Mouse (Mus musculus): ENCODE data around the gene Vasn. TPM values are rescaled to one million over a fixed set of nuclear protein-coding genes. Genes with fewer than 3 reads are reported as not detected.
A peak's percentile ranks its signal among the peaks of the same experiment; 100 is the strongest.

The Vasn gene
- polyA plus RNA-seq, 1 experiment from 2014 or later = 30.4 TPM

DNA sequence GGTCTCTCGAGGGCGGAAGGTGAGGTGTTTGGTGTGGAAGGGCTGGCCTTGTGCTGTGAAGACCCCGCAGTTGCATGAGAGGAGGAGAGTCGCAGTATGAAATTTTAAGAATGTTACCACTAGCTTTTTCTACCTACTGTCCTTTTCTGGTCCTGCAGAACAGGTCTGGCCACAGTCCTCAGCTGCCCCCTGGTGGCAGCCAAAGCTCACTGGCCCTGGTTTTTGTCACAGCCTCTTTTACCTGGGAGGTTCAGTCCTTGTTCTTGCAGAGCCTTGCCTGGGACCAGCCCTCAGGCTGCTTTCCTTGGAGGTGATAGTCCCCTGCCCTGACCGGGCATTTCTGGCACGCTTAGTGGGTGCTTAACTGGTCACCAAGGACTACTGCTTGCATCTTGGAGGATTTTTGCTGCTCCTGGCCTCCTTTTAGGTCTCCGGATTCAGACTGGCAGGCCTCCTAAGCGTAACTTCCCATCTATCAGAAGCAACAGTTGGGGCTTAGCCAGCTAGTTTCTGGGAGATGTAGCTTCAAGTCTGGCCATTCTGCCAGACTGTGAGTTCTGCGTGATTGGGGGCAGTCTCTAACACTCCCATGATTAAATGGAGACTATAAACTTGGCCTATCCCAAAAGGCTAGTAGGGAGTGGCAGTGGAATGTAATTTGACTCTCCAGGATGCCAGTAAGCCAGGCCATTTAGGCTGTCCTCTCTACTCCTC, 31.8 kb upstream of the Vasn start:
- Histone ChIP-seq H3K36me3 (peaks cover 47% of the 10 kb centered on the region), H3K9me3 (no peaks in the 10 kb centered on the region), H3K4me1 (replicated peaks) (peaks cover 58% of the 10 kb centered on the region), H3K27me3 (no peaks in the 10 kb centered on the region), H3K4me2 (peak overlapping the region; percentile 27; the same call in 1 of the 2 replicates), H3K27ac (peak overlapping the region; percentile 70), H3K4me3 (replicated peaks) (no peak overlapping the region), H3K9ac (replicated peaks) (peak overlapping the region; percentile 42)
- 37% methylated on average over 9 of the region's 9 CpGs for WGBS
- ATAC-seq (ENCODE audit: insufficient number of reproducible peaks, insufficient read depth, low FRiP score, low TSS enrichment, low read depth) = 0 out of 2 replicates have a peak, but pooled peaks have one; percentile 9

DNA sequence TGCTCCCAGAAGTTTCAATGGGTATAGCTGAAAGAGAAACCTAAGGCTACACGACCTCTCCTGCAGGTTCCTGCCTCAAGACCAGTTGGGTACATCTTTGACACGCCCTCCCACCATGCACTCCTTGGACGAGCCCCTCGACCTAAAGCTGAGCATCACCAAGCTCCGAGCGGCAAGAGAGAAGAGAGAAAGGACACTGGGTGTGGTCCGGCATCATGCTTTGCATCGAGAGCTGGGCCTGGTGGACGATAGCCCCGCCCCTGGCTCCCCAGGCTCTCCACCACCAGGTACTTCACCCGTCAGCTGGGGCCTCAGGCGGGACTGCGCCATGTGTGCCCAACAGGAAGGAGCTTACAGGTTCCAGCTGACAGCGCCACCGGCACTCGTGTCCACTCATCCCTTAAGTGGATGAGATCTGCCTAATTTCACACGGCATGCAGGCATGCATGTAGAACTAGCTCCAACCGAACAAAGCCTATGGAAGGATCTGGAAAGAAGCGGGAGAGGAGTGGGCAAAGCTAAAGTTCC, 31.1 kb upstream of the Vasn start:
- Histone ChIP-seq H3K9me3 (no peaks in the 10 kb centered on the region), H3K36me3 (peaks cover 53% of the 10 kb centered on the region), H3K4me3 (replicated peaks) (no peak overlapping the region; the same call in 1 of the 2 replicates), H3K27ac (peak overlapping the region; percentile 64; the same call in 1 of the 2 replicates), H3K4me2 (peak overlapping the region; percentile 27; the same call in 1 of the 2 replicates), H3K4me1 (replicated peaks) (peaks cover 52% of the 10 kb centered on the region), H3K9ac (replicated peaks) (no peak overlapping the region), H3K27me3 (no peaks in the 10 kb centered on the region)
- ATAC-seq (ENCODE audit: insufficient number of reproducible peaks, insufficient read depth, low FRiP score, low TSS enrichment, low read depth) = no peak
- 81% methylated on average over 19 of the region's 19 CpGs for WGBS

DNA sequence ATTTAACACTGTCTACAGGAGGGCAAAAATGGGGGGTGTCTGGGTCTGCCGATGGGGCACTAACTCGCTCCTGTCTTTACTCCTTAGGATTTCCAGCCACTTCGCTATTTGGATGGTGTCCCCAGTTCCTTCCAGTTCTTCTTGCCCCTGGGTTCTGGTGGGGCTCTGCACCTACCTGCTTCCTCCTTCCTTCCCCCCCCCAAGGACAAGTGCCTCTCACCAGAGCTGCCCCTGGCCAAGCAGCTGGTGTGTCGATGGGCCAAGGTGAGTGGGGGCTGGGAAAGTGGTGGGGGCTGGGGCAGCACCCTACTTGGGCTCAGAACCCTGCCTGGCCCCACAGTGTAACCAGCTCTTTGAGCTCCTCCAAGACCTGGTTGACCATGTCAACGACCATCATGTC, 28.5 kb upstream of the Vasn start:
- H3K27me3 ChIP-seq = no peaks in the 10 kb centered on the region
- H3K4me2 ChIP-seq = no peak overlapping the region
- H3K4me3 ChIP-seq (replicated peaks) = no peak overlapping the region
- H3K9me3 ChIP-seq = no peaks in the 10 kb centered on the region
- H3K36me3 ChIP-seq = peaks cover 79% of the 10 kb centered on the region
- ATAC-seq (ENCODE audit: insufficient number of reproducible peaks, insufficient read depth, low FRiP score, low TSS enrichment, low read depth) = no peak
- 94% methylated on average over 5 of the region's 5 CpGs for WGBS
- H3K9ac ChIP-seq (replicated peaks) = no peak overlapping the region
- H3K27ac ChIP-seq = no peak overlapping the region
- H3K4me1 ChIP-seq (replicated peaks) = peaks cover 26% of the 10 kb centered on the region

DNA sequence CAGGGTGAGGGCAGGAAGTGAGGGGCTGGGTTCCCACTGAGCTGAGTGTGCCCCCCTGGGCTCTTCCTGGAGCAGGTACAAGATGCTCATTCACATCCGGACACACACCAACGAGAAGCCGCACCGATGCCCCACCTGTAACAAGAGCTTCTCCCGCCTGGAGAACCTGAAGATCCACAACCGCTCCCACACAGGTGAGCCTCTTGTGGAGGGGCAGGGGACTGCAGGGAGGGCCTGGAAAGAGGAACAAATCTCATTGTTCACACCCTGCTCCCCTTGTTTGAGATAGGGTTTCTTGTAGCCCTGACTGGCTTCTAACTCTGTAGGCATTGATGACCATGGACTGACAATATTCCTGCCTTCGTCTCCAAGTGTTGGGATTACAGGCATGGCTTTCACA, 28.1 kb upstream of the Vasn start:
- Histone ChIP-seq H3K4me1 (replicated peaks) (peaks cover 21% of the 10 kb centered on the region), H3K36me3 (peaks cover 83% of the 10 kb centered on the region), H3K27me3 (no peaks in the 10 kb centered on the region), H3K9me3 (no peaks in the 10 kb centered on the region), H3K9ac (replicated peaks) (no peak overlapping the region), H3K27ac (no peak overlapping the region), H3K4me3 (replicated peaks) (no peak overlapping the region), H3K4me2 (no peak overlapping the region)
- 94% methylated on average over 7 of the region's 7 CpGs for WGBS
- ATAC-seq (ENCODE audit: insufficient number of reproducible peaks, insufficient read depth, low FRiP score, low TSS enrichment, low read depth) = no peak

DNA sequence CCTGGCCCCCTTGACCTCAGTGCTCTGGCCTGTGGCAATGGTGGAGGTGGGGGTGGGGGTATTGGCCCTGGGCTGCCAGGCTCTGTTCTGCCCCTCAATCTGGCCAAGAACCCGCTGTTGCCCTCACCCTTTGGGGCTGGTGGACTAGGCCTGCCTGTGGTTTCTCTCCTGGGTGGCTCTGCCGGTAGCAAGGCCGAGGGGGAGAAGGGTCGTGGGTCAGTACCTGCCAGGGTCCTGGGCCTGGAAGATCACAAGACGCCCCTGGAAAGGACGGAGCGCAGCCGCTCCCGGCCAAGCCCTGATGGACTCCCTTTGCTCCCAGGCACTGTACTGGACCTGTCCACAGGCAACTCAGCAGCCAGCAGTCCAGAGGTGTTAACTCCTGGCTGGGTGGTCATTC, 26.0 kb upstream of the Vasn start:
- H3K9ac ChIP-seq (replicated peaks) = no peak overlapping the region
- peaks cover 98% of the 10 kb centered on the region for H3K36me3 ChIP-seq
- no peak overlapping the region for H3K4me2 ChIP-seq
- WGBS = 90% methylated on average over 9 of the region's 9 CpGs
- ATAC-seq (ENCODE audit: insufficient number of reproducible peaks, insufficient read depth, low FRiP score, low TSS enrichment, low read depth) = no peak
- H3K4me1 ChIP-seq (replicated peaks) = peaks cover 1% of the 10 kb centered on the region; the same call in 1 of the 2 replicates
- H3K9me3 ChIP-seq = no peaks in the 10 kb centered on the region
- H3K4me3 ChIP-seq (replicated peaks) = no peak overlapping the region
- H3K27me3 ChIP-seq = no peaks in the 10 kb centered on the region
- no peak overlapping the region for H3K27ac ChIP-seq

DNA sequence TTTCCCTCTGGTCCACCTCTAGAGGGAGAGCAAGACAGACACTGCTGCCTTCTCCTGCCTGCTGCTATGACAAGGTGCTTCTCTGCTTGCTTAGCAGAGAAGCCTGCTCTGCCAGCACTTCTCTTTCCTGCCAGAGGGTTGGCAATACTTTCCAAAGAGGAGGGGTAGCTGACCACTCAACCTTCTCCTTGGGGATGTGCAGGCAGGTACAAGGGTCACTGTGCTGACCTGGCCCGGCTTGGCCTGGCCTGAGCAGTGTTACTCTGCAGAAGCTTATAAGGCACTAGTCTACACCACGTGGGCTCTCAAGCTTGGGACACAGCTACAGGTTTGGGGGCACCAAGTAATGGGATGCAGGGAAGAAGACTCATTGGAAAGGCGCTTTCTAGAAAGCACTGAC, 25.1 kb upstream of the Vasn start:
- Histone ChIP-seq H3K27ac (0 out of 2 replicates have a peak overlapping the region, but pooled peaks have one; percentile 5), H3K4me3 (replicated peaks) (no peak overlapping the region), H3K27me3 (no peaks in the 10 kb centered on the region), H3K4me1 (replicated peaks) (no peaks in the 10 kb centered on the region), H3K9ac (replicated peaks) (no peak overlapping the region), H3K4me2 (no peak overlapping the region), H3K9me3 (no peaks in the 10 kb centered on the region), H3K36me3 (peaks cover 97% of the 10 kb centered on the region)
- ATAC-seq (ENCODE audit: insufficient number of reproducible peaks, insufficient read depth, low FRiP score, low TSS enrichment, low read depth) = no peak
- whole genome bisulfite sequencing = 96% methylated on average over 3 of the region's 3 CpGs

DNA sequence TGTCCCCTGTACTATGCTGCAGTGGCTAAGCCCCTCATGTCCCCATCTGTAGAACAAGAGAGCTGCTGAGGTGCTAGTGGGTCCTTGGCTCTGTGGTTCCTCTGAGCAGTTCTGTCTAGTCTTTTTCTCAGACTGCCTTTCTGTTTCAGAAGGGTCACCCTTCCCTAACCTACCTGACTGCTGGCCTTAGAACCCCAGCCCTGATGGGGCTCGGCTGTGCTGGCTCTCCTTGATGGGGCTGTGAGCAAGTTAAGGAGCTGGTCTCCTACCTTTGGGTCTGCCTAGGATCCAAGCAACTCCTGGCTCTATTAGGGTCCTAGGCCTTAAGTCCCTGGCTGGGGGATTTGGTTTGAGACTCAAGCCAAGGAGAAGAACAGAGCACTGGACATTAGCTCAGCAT, 24.4 kb upstream of the Vasn start:
- Histone ChIP-seq H3K27me3 (no peaks in the 10 kb centered on the region), H3K36me3 (peaks cover 94% of the 10 kb centered on the region), H3K4me1 (replicated peaks) (no peaks in the 10 kb centered on the region), H3K4me2 (no peak overlapping the region), H3K9me3 (no peaks in the 10 kb centered on the region), H3K4me3 (replicated peaks) (no peak overlapping the region), H3K9ac (replicated peaks) (no peak overlapping the region), H3K27ac (no peak overlapping the region)
- 92% methylated on average over 1 of the region's 1 CpGs for WGBS
- ATAC-seq (ENCODE audit: insufficient number of reproducible peaks, insufficient read depth, low FRiP score, low TSS enrichment, low read depth) = no peak

DNA sequence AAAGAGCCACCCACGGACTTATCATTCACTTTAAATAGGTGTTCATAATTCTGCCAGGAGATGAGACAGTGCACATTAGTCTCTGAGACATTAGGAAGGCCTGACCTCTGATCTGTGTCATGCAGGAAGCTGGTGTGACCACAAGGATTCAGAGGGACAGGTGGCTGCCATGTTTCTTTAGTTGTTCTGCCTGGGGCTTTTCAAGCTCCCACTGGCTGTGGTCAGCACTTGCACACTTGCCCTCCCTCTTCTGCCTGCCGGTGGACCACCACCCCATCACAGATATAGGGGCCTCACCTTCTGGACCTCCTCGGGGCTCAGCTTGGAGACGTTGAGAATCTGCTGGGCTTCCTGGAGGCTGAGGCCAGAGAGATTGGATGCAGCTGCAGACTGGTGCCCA, 22.9 kb upstream of the Vasn start:
- H3K36me3 ChIP-seq = peaks cover 85% of the 10 kb centered on the region
- H3K9me3 ChIP-seq = no peaks in the 10 kb centered on the region
- 75% methylated on average over 4 of the region's 4 CpGs for WGBS
- no peak overlapping the region for H3K4me3 ChIP-seq (replicated peaks)
- H3K9ac ChIP-seq (replicated peaks) = no peak overlapping the region
- no peak overlapping the region for H3K27ac ChIP-seq
- H3K4me2 ChIP-seq = no peak overlapping the region
- ATAC-seq (ENCODE audit: insufficient number of reproducible peaks, insufficient read depth, low FRiP score, low TSS enrichment, low read depth) = no peak
- H3K27me3 ChIP-seq = no peaks in the 10 kb centered on the region
- H3K4me1 ChIP-seq (replicated peaks) = no peaks in the 10 kb centered on the region; the same call in 1 of the 2 replicates

DNA sequence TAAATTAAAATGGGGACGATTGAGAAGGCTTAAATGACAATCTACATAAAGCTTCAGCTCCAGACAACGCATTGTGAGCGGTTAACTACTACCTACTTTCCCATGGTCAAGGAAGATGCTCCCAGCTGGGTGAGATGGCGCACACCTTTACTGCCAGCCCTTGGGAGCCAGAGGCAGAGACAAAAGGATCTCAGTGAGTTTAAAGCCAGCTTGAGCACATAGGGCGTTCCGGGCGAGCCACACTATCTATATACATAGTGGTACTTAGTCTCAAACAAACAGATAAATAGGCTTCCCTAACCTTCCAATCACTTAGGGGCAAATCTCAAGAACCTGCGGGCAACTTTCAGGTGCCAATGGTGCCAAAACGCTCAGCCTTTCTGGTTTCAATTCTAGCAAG, 15.7 kb upstream of the Vasn start:
- 17% methylated on average over 9 of the region's 9 CpGs for WGBS
- no peak for ATAC-seq (ENCODE audit: insufficient number of reproducible peaks, insufficient read depth, low FRiP score, low TSS enrichment, low read depth)

DNA sequence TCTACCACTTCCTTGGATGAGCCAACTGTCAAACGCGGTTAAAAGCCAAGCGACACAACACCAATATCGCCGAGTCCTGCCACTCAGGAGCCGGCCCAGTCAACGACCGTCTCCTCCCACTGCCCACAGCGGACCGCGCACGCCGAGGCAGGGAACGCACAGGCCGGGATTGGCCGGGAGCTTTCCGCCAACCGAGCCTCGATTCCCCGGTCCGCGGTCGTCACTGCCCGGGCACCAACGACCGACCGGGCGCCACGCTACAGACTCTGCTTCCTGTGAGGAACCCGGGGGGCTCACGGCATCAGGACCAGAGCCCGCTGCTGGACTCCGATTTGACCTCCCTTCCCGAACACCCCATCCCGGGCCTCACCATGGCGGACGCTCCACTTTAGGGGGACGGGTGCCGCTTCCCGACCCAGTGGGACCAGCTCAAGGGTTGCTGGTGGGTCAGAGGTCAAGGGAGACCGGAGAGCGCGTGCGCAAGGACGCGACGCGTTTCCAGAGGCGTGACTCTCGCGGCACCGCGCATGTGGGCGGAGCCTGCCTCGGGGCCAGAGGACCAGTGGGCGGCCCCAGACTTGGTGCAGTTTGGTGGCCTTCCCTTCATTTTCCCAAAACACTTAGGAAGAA, 15.1 kb upstream of the Vasn start, which contains the start of gene Pam16:
Gene Pam16, minus strand, starts transcription at position 508 of the 630 bp plus-strand sequence.
- H3K27me3 ChIP-seq = no peaks in the 10 kb centered on the region
- peak within 1 kb of the TSS; percentile 78 for H3K4me3 ChIP-seq (replicated peaks)
- H3K4me1 ChIP-seq (replicated peaks) = peaks cover 19% of the 10 kb centered on the region
- peaks cover 38% of the 10 kb centered on the region for H3K36me3 ChIP-seq
- H3K4me2 ChIP-seq = peak within 1 kb of the TSS; percentile 78
- under 1% methylated on average over 56 of the region's 56 CpGs for WGBS
- H3K9ac ChIP-seq (replicated peaks) = peak within 1 kb of the TSS; percentile 86
- ATAC-seq (ENCODE audit: insufficient number of reproducible peaks, insufficient read depth, low FRiP score, low TSS enrichment, low read depth) = peak; percentile 76
- H3K27ac ChIP-seq = peak within 1 kb of the TSS; percentile 88
- H3K9me3 ChIP-seq = no peaks in the 10 kb centered on the region

More for the DNA sequence above, 15.7 kb upstream of the Vasn start:
- Histone ChIP-seq H3K4me3 (replicated peaks) (peak overlapping the region; percentile 78), H3K4me1 (replicated peaks) (peaks cover 19% of the 10 kb centered on the region), H3K4me2 (peak overlapping the region; percentile 78), H3K9me3 (no peaks in the 10 kb centered on the region), H3K27ac (peak overlapping the region; percentile 88), H3K36me3 (peaks cover 41% of the 10 kb centered on the region), H3K27me3 (no peaks in the 10 kb centered on the region), H3K9ac (replicated peaks) (peak overlapping the region; percentile 86)

DNA sequence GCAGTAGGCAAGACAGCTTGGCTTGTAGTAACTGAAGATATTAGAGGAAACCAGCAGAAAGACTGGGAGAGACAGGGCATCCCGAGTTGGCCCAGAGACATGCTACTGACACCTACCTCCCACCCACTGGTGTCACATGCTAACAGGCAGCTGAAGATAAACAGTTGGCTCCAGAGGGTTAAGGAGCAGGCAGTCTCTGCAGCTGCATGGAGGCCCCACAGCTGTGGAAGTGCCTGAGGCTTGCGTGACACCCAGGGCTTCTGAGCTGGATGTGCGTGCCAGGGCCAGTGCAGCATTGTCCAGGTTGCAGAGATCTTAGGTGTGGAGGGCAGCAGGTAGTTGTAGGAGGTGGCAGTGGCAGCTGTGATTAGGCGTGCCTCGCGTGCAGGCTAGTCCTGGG, 12.6 kb upstream of the Vasn start:
- H3K4me1 ChIP-seq (replicated peaks) = peaks cover 22% of the 10 kb centered on the region
- no peaks in the 10 kb centered on the region for H3K27me3 ChIP-seq
- H3K27ac ChIP-seq = no peak overlapping the region
- ATAC-seq (ENCODE audit: insufficient number of reproducible peaks, insufficient read depth, low FRiP score, low TSS enrichment, low read depth) = no peak
- WGBS = 75% methylated on average over 6 of the region's 6 CpGs
- H3K36me3 ChIP-seq = peaks cover 37% of the 10 kb centered on the region
- no peak overlapping the region for H3K4me2 ChIP-seq
- H3K9me3 ChIP-seq = no peaks in the 10 kb centered on the region
- no peak overlapping the region for H3K4me3 ChIP-seq (replicated peaks)
- H3K9ac ChIP-seq (replicated peaks) = no peak overlapping the region
